Mouse (Mus musculus): Measurements from ENCODE around the gene Nkpd1. TPM values are rescaled to one million over a fixed set of nuclear protein-coding genes. Genes with fewer than 3 reads are reported as not detected.

The Nkpd1 gene
- polyA plus RNA-seq (2012; rRNA removed) (0.01 and 0.04 TPM in 2 replicates), polyA plus RNA-seq (2014; fragmentation: Nextera tagmentation; extraction: Ambion mirVana) (not detected in 2 replicates)

DNA sequence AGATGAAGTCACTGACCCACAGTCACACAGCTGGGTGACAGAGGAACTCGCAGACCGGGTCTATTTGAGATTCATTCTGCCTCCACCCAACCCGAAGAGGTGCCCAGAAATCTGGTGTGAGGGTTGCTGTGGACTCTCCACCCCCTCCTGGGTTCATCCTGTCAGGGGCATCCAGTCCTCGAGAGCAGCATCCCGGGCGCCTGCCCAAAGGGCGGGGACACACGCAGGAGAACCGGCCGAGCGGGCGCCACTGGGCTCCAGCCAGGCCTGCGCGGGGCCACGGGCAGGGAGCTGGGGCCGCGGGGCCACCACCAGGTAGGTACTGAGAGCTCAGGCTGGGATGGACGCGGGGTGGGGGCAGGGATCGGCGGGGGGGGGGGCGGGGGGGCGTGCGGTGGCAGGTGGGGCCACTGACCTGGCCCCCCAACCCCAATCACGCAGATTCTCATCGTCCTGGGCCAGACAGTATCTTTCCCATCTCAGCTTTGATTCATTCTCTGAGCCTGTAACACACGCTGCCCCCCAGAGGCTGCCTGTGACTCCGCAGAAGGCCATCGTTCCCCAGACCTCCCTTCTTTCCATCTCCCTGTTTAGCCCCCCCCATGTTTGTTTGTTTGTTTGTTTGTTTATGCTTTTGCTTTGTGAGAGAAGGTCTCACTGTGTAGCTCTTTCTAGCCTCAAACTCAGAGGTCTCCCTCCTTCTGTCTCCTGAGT lies at the start of gene Nkpd1:
Gene Nkpd1, plus strand, starts transcription at position 187 of the 714 bp plus-strand sequence.
- no peak within 1 kb of the TSS for H3K9ac ChIP-seq (replicated peaks)
- no peaks in the 10 kb centered on the region for H3K9me3 ChIP-seq (ENCODE audit: control insufficient read depth, low read length)
- peak; percentile 49 for TF ChIP-seq CTCF (IDR thresholded peaks at IDR 0.05; ENCODE audit: low read depth)
- TF ChIP-seq EP300 (IDR thresholded peaks at IDR 0.05; ENCODE audit: low read depth), result no peak
- no peak within 1 kb of the TSS for H3K27ac ChIP-seq
- no peak within 1 kb of the TSS for H3K4me3 ChIP-seq (ENCODE audit: insufficient read depth in 1 of 2, low read depth in 2 of 2, low read length in 2 of 2)
- DNase-seq (ENCODE audit: low read depth in 3 of 3, low spot score in 3 of 3) (no peak), ATAC-seq (ENCODE audit: insufficient read depth) (no peak)
- H3K4me1 ChIP-seq (replicated peaks; ENCODE audit: control insufficient read depth in 2 of 2, insufficient read depth in 2 of 2, low read length in 1 of 2), result no peaks in the 10 kb centered on the region
- no peak within 1 kb of the TSS for H3K4me2 ChIP-seq (ENCODE audit: low read depth)
- 3% methylated on average over 26 of the region's 29 CpGs for WGBS (ENCODE audit: insufficient replicate concordance)
- no peaks in the 10 kb centered on the region for H3K36me3 ChIP-seq (replicated peaks; ENCODE audit: control insufficient read depth, insufficient read depth, low read depth)
- peaks cover 59% of the 10 kb centered on the region for H3K27me3 ChIP-seq (ENCODE audit: control insufficient read depth, insufficient read depth, low read length)

DNA sequence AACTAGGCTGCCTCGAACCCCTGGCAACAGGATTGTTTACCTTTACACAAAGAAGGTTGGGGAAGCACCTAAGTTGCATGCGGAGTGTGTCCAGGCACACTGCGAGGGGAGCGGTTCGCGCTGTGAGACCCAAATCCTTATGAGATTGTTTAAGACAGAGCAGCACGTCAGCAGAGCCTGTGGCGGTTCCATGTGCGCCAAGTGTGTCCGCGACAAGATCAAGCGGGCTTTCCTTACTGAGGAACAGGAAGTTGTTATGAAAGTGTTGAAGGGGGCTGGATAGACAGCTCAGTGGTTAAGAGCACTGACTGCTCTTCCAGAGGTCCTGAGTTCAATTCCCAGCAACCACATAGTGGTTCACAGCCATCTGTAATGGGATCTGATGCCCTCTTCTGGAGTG lies 49.4 kb upstream of the Nkpd1 start:
- TF ChIP-seq CTCF (IDR thresholded peaks at IDR 0.05; ENCODE audit: low read depth) (no peak), EP300 (IDR thresholded peaks at IDR 0.05; ENCODE audit: low read depth) (no peak)
- H3K4me3 ChIP-seq (ENCODE audit: insufficient read depth in 1 of 2, low read depth in 2 of 2, low read length in 2 of 2), result no peak overlapping the region
- no peaks in the 10 kb centered on the region for H3K36me3 ChIP-seq (replicated peaks; ENCODE audit: control insufficient read depth, insufficient read depth, low read depth)
- H3K4me2 ChIP-seq (ENCODE audit: low read depth), result no peak overlapping the region
- DNase-seq (ENCODE audit: low read depth in 3 of 3, low spot score in 3 of 3) (no peak), ATAC-seq (ENCODE audit: insufficient read depth) (no peak)
- peaks cover 11% of the 10 kb centered on the region for H3K27me3 ChIP-seq (ENCODE audit: control insufficient read depth, insufficient read depth, low read length)
- no peaks in the 10 kb centered on the region for H3K9me3 ChIP-seq (ENCODE audit: control insufficient read depth, low read length)
- no peak overlapping the region for H3K9ac ChIP-seq (replicated peaks)
- H3K4me1 ChIP-seq (replicated peaks; ENCODE audit: control insufficient read depth in 2 of 2, insufficient read depth in 2 of 2, low read length in 1 of 2), result peaks cover 0 to 5% of the 10 kb centered on the region in 2 experiments; a peak in 2 of 4 replicates
- no peak overlapping the region for H3K27ac ChIP-seq
- WGBS (ENCODE audit: insufficient replicate concordance), result 48% methylated on average over 12 of the region's 12 CpGs

DNA sequence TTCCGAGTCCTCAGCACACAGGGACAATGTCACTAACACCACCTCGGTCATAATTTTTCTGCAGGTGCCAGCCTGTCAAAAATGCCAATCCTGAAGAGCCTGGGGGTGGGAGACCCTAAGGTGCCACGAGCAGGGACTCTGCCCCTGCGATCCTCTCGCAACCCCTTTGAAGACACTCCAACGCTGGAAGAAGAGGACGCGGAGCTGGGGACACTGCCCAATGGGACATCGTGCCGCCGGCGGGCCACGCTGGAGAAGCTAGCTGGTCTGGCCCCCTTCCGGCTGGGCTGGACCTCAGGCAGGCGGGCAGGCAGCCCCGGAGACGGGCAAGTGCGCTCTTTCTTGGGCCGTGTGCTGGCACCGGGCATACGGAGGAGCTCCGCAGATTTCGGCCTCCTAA lies 48.2 kb upstream of the Nkpd1 start:
- Histone ChIP-seq H3K36me3 (replicated peaks; ENCODE audit: control insufficient read depth, insufficient read depth, low read depth) (no peaks in the 10 kb centered on the region), H3K27me3 (ENCODE audit: control insufficient read depth, insufficient read depth, low read length) (peaks cover 22% of the 10 kb centered on the region), H3K4me3 (ENCODE audit: insufficient read depth in 1 of 2, low read depth in 2 of 2, low read length in 2 of 2) (no peak overlapping the region), H3K9ac (replicated peaks) (no peak overlapping the region), H3K9me3 (ENCODE audit: control insufficient read depth, low read length) (no peaks in the 10 kb centered on the region), H3K4me1 (replicated peaks; ENCODE audit: control insufficient read depth in 2 of 2, insufficient read depth in 2 of 2, low read length in 1 of 2) (peaks cover 0 to 6% of the 10 kb centered on the region in 2 experiments; a peak in 2 of 4 replicates), H3K27ac (no peak overlapping the region), H3K4me2 (ENCODE audit: low read depth) (no peak overlapping the region)
- TF ChIP-seq CTCF (IDR thresholded peaks at IDR 0.05; ENCODE audit: low read depth) (no peak), EP300 (IDR thresholded peaks at IDR 0.05; ENCODE audit: low read depth) (no peak)
- DNase-seq (ENCODE audit: low read depth in 3 of 3, low spot score in 3 of 3) (no peak), ATAC-seq (ENCODE audit: insufficient read depth) (no peak)
- 78% methylated on average over 23 of the region's 23 CpGs for WGBS (ENCODE audit: insufficient replicate concordance)

DNA sequence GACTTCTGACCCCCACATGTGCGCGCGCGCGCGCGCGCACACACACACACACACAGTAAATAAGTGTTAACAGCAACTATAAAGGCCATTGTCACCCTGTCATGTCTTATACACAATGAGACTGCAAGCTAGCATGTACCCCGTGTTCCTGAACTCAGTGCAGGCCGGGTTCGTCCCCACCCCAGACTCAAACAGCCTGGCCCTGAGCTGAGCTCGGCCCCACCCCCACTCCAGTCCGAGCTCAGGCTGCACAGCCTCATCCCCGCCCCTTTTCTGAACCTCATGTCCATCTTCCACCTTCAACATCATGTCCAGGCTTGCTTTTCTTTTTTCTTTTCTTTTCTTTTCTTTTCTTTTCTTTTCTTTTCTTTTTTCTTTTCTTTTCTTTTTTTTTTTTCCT lies 47.3 kb upstream of the Nkpd1 start:
- WGBS (ENCODE audit: insufficient replicate concordance), result 57% methylated on average over 14 of the region's 14 CpGs
- H3K27me3 ChIP-seq (ENCODE audit: control insufficient read depth, insufficient read depth, low read length), result peaks cover 29% of the 10 kb centered on the region

DNA sequence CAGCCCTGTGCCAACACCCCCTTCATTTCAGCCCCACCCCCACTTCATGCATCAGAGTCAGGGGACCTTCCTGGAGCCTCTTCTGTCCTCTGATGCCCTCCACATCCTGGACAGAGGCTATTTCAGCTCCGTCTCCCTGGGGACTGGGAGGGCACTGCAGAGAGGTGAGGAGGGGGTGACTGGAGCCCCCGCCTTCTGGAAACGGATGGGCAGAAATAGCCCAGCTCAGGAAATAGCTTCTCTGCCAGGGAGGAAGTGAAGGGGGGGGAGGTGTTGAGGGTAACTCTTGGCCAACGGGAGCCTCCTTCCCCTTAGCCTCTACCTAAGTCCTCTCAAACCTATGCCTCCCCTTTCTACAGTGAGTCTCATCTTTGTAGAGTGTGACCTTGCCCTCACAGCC lies 45.2 kb upstream of the Nkpd1 start:
- no peak for TF ChIP-seq CTCF (IDR thresholded peaks at IDR 0.05; ENCODE audit: low read depth)
- H3K9ac ChIP-seq (replicated peaks), result no peak overlapping the region
- no peak overlapping the region for H3K4me3 ChIP-seq (ENCODE audit: insufficient read depth in 1 of 2, low read depth in 2 of 2, low read length in 2 of 2)
- H3K4me1 ChIP-seq (replicated peaks; ENCODE audit: control insufficient read depth in 2 of 2, insufficient read depth in 2 of 2, low read length in 1 of 2), result peaks cover 0 to 7% of the 10 kb centered on the region in 2 experiments; a peak in 2 of 4 replicates
- H3K9me3 ChIP-seq (ENCODE audit: control insufficient read depth, low read length), result no peaks in the 10 kb centered on the region
- H3K27ac ChIP-seq, result no peak overlapping the region
- no peak for DNase-seq (ENCODE audit: low read depth in 3 of 3, low spot score in 3 of 3)
- H3K4me2 ChIP-seq (ENCODE audit: low read depth), result peak overlapping the region; percentile 28; the same call in 1 of the 2 replicates
- WGBS (ENCODE audit: insufficient replicate concordance), result 15% methylated on average over 4 of the region's 4 CpGs
- H3K36me3 ChIP-seq (replicated peaks; ENCODE audit: control insufficient read depth, insufficient read depth, low read depth), result no peaks in the 10 kb centered on the region
- peaks cover 29% of the 10 kb centered on the region for H3K27me3 ChIP-seq (ENCODE audit: control insufficient read depth, insufficient read depth, low read length)
- ATAC-seq (ENCODE audit: insufficient read depth), result peak; percentile 45

More for the DNA sequence above, 47.3 kb upstream of the Nkpd1 start:
- Histone ChIP-seq H3K4me3 (ENCODE audit: insufficient read depth in 1 of 2, low read depth in 2 of 2, low read length in 2 of 2) (no peak overlapping the region), H3K9ac (replicated peaks) (no peak overlapping the region), H3K27ac (no peak overlapping the region), H3K36me3 (replicated peaks; ENCODE audit: control insufficient read depth, insufficient read depth, low read depth) (no peaks in the 10 kb centered on the region), H3K9me3 (ENCODE audit: control insufficient read depth, low read length) (no peaks in the 10 kb centered on the region), H3K4me1 (replicated peaks; ENCODE audit: control insufficient read depth in 2 of 2, insufficient read depth in 2 of 2, low read length in 1 of 2) (peaks cover 0 to 7% of the 10 kb centered on the region in 2 experiments; a peak in 2 of 4 replicates), H3K4me2 (ENCODE audit: low read depth) (no peak overlapping the region)
- DNase-seq (ENCODE audit: low read depth in 3 of 3, low spot score in 3 of 3) (no peak), ATAC-seq (ENCODE audit: insufficient read depth) (no peak)
- TF ChIP-seq CTCF (IDR thresholded peaks at IDR 0.05; ENCODE audit: low read depth) (no peak), EP300 (IDR thresholded peaks at IDR 0.05; ENCODE audit: low read depth) (no peak)

All from liver, embryonic 14.5 days (tissue).